8 mouse cellular contexts compared by ENCODE assay signal in the genomic region with DNA sequence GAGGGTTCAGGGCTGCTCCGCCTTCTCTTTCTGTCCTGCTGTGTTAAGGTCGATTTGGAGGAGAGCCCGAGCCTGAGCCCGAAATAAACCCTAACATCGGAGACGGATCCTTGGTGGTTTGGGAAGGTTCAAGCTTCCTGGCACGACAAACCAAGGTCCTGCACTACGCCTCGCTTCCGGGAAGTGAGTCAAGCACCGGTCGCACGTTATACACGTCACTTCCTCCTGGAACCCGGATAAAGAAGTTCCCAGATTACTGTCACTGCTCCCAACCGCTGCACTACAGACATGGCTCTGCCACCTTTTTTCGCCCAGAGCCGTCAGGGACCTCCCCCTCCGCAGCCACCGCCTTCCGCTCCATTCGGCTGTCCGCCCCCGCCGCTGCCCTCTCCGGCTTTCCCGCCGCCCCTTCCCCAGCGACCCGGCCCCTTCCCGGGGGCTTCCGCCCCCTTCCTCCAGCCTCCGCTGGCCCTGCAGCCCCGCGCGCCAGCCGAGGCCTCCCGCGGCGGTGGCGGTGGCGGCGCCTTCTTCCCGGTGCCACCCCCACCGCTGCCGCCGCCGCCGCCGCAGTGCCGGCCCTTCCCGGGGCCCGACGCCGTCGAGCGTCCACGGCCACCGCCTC. TPM values are rescaled to one million over a fixed set of nuclear protein-coding genes. Genes with fewer than 3 reads are reported as not detected.
DNase-seq lines count a peak whose midpoint lies in the region; ATAC-seq and TF ChIP-seq lines count a peak whose summit lies in the region.

A gene (plus strand): TSS at position 251 of the 622 bp plus-strand sequence.

- ATAC-seq in Patski: peak; percentile 60
- ATAC-seq in hindbrain, embryonic 13.5 days (ENCODE audit: low FRiP score): peak; percentile 98

- 2% methylated on average over 47 of the region's 59 CpGs for WGBS in hindbrain, embryonic 13.5 days

- peaks cover 30% of the 10 kb centered on the region for H3K4me1 ChIP-seq in hindbrain, embryonic 13.5 days (replicated peaks)

- peak within 1 kb of the TSS; percentile 100 for H3K4me3 ChIP-seq in hindbrain, embryonic 13.5 days

- POLR2A ChIA-PET in Patski (lab: Charles Lee): interaction anchor here (1.2 kb wide), 1 partner anchor 50 kb away, joined by 3 read pairs; no protein-coding TSS in a partner anchor

- H3K4me2 ChIP-seq in hindbrain, embryonic 13.5 days: peak within 1 kb of the TSS; percentile 93

- no peaks in the 10 kb centered on the region for H3K9me3 ChIP-seq in hindbrain, embryonic 13.5 days

- in situ Hi-C loops in Patski (cut with MboI; ENCODE audit: low pct_unique_long_range_greater_than_20kb): no loop called here

- H3K36me3 ChIP-seq in hindbrain, embryonic 13.5 days: no peaks in the 10 kb centered on the region

- TF ChIP-seq CTCF in Patski (IDR thresholded peaks at IDR 0.05): no peak

- DNase-seq in Patski (ENCODE audit: low read depth, low spot score): peak; percentile 79
- peak; percentile 96 to 97 for DNase-seq in cerebellum, postnatal 14 days
- DNase-seq in frontal cortex, postnatal 14 days (ENCODE audit: low spot score in 2 of 2): peak; percentile 92 to 93
- DNase-seq in layer of hippocampus, postnatal 25 days (ENCODE audit: extremely low spot score in 1 of 2, low spot score in 1 of 2): peak; percentile 92 to 97
- DNase-seq in lung, postnatal 25 days (ENCODE audit: low spot score): peak; percentile 97
- DNase-seq in retina, embryonic 14.5 days (ENCODE audit: low spot score): peak; percentile 97
- peak; percentile 92 for DNase-seq in thymus, postnatal 4 days

- H3K27me3 ChIP-seq in Patski: peaks cover 13% of the 10 kb centered on the region
- 0 out of 2 replicates have a peak, but pooled peaks cover 7% of the 10 kb centered on the region for H3K27me3 ChIP-seq in hindbrain, embryonic 13.5 days

- H3K9ac ChIP-seq in hindbrain, embryonic 13.5 days: peak within 1 kb of the TSS; percentile 99

- H3K27ac ChIP-seq in hindbrain, embryonic 13.5 days: peak within 1 kb of the TSS; percentile 97

- CTCF ChIA-PET in Patski (lab: Charles Lee): no interaction called here

RNA-seq across cellular contexts. Expression of the gene that starts here (rescaled TPM):
- polyA plus RNA-seq in Patski (2021): 16.7 TPM
- 8.2 and 8.7 TPM in 2 replicates for polyA plus RNA-seq in hindbrain, embryonic 13.5 days (2015; fragmentation: Nextera tagmentation; extraction: Ambion mirVana)
- total RNA-seq in layer of hippocampus, postnatal 25 days (2021): 10 to 100 TPM; 25.0 to 25.7 TPM

Comparison
In these comparisons a context has a peak if more than half of its experiments do, and no peak if none do; other contexts are left out.
1. Peak in every context shown above with its lines: DNase-seq, ATAC-seq, H3K4me3 ChIP-seq and H3K27ac ChIP-seq.